Mouse (Mus musculus) intestine, embryonic 16.5 days (tissue): ENCODE results near the gene Rtbdn. TPM values are rescaled to one million over a fixed set of nuclear protein-coding genes. Genes with fewer than 3 reads are reported as not detected.
"Not testable (repeated sequence)": the region's sequence is repeated elsewhere in the genome, so short reads cannot be mapped to it uniquely, and the experiment has no call there.

Source experiments
- ATAC-seq: fragments of 200-750 bp; cut with Nextera tagmentation; 2 replicates; pipeline ENCODE4 v1.8.0; 2017; ENCODE audit warnings: moderate TSS enrichment, moderate library complexity
- H3K27ac ChIP-seq: fragments of 300-500 bp; sonication (generic); 2 replicates; pipeline ENCODE4 v1.5.1; 2014; ENCODE audit warnings: mild to moderate bottlenecking, low read length
- H3K27me3 ChIP-seq: fragments of 300-500 bp; sonication (generic); replicated peaks from 2 replicates; pipeline ENCODE4 v1.6.1; 2014; ENCODE audit warnings: low read length, control low read depth, mixed read lengths; ENCODE audit not compliant: control insufficient read depth, insufficient read depth
- H3K36me3 ChIP-seq: fragments of 300-500 bp; sonication (generic); 2 replicates; pipeline ENCODE4 v1.6.1; 2014; ENCODE audit warnings: low read length, control low read depth; ENCODE audit not compliant: control insufficient read depth, insufficient read depth
- H3K4me1 ChIP-seq: fragments of 300-500 bp; sonication (generic); 2 replicates; pipeline ENCODE4 v1.6.1; 2014; ENCODE audit warnings: low read length, control low read depth, mixed read lengths; ENCODE audit not compliant: control insufficient read depth, insufficient read depth
- H3K4me2 ChIP-seq: fragments of 300-500 bp; sonication (generic); 2 replicates; pipeline ENCODE4 v1.6.1; 2014; ENCODE audit warnings: low read depth, low read length, control low read depth
- H3K4me3 ChIP-seq: fragments of 300-500 bp; sonication (generic); 2 replicates; pipeline ENCODE4 v1.5.1; 2014; ENCODE audit warnings: mild to moderate bottlenecking, low read length
- H3K9ac ChIP-seq: fragments of 300-500 bp; sonication (generic); 2 replicates; pipeline ENCODE4 v1.6.1; 2014; ENCODE audit warnings: low read depth, low read length
- H3K9me3 ChIP-seq: fragments of 300-500 bp; sonication (generic); 2 replicates; pipeline ENCODE4 v1.6.1; 2016; ENCODE audit warnings: low read length, control low read depth; ENCODE audit not compliant: control insufficient read depth
- WGBS: fragments of 180-500 bp; shearing (Covaris S2); extraction: QIAGEN DNeasy Blood & Tissue Kit; methylation state at CpG from one replicate; pipeline ENCODE4 v1.1.7; 2014; 5-methylcytosine and 5-hydroxymethylcytosine counted together
- polyA plus RNA-seq: library from polyadenylated mRNA; unstranded; fragments of >200 nt; fragmentation: Nextera tagmentation; extraction: Ambion mirVana; gene quantifications from 2 replicates; pipeline ENCODE4 v1.2.1, GENCODE M21; 2015

The Rtbdn gene
- polyA plus RNA-seq: 0.18 and 0.24 TPM in 2 replicates

- Histone ChIP-seq H3K4me2 (peak within 1 kb of the TSS; percentile 73), H3K4me3 (peak within 1 kb of the TSS; percentile 43), H3K9ac (no peak within 1 kb of the TSS; the same call in 1 of the 2 replicates), H3K36me3 (no peaks in the 10 kb centered on the region), H3K4me1 (peaks cover 13% of the 10 kb centered on the region), H3K9me3 (no peaks in the 10 kb centered on the region), H3K27ac (no peak within 1 kb of the TSS), H3K27me3 (peaks cover 52% of the 10 kb centered on the region)
- 0 out of 2 replicates have a peak, but pooled peaks have one; percentile 13 for ATAC-seq
- whole genome bisulfite sequencing: 12% methylated on average over 17 of the region's 17 CpGs
These were observed at the start of gene Rtbdn for GRCm38 (mm10) chr8:84946528-84947240. Gene Rtbdn (plus strand): TSS chr8:84946991.

GRCm38 (mm10) chr8:84901071-84901470, 45.7 kb upstream of the Rtbdn start:
- Histone ChIP-seq H3K27ac (no peak overlapping the region), H3K4me1 (0 out of 2 replicates have a peak, but pooled peaks cover 3% of the 10 kb centered on the region), H3K9ac (no peak overlapping the region), H3K9me3 (no peaks in the 10 kb centered on the region), H3K36me3 (no peaks in the 10 kb centered on the region), H3K27me3 (no peaks in the 10 kb centered on the region), H3K4me2 (no peak overlapping the region), H3K4me3 (no peak overlapping the region)
- 68% methylated on average over 4 of the region's 4 CpGs for WGBS
- no peak for ATAC-seq

DNA sequence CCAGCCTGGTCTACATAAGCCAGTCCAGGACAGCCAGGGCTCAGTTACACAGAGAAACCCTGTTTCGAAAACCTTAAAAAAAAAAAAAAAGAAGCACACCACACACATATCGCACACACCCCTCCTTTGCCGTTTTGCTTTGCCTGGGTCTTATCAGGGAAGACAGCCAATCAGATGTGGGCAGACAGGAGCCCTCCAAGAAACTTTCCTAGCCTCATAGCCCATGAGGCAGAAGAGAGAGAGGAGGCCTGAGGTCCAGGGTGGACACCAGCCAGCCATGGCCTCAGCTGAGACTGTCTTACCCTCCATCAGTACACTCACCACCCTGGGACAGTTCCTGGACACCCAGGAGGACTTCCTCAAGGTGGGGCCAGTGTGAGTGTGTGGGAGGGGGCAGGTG, 45.0 kb upstream of the Rtbdn start, which contains the start of gene Klf1:
Gene Klf1, plus strand, starts transcription at position 177 of the 400 bp plus-strand sequence.
- no peak for ATAC-seq
- no peaks in the 10 kb centered on the region for H3K36me3 ChIP-seq
- peak within 1 kb of the TSS; percentile 78 for H3K4me3 ChIP-seq
- WGBS: 65% methylated on average over 3 of the region's 3 CpGs
- H3K9me3 ChIP-seq: no peaks in the 10 kb centered on the region
- 0 out of 2 replicates have a peak, but pooled peaks cover 3% of the 10 kb centered on the region for H3K4me1 ChIP-seq
- peak within 1 kb of the TSS; percentile 86 for H3K27ac ChIP-seq
- no peaks in the 10 kb centered on the region for H3K27me3 ChIP-seq
- H3K4me2 ChIP-seq: peak within 1 kb of the TSS; percentile 98
- H3K9ac ChIP-seq: peak within 1 kb of the TSS; percentile 93

- Histone ChIP-seq H3K4me2 (peak overlapping the region; percentile 98), H3K9me3 (no peaks in the 10 kb centered on the region), H3K36me3 (no peaks in the 10 kb centered on the region), H3K27me3 (no peaks in the 10 kb centered on the region), H3K9ac (peak overlapping the region; percentile 93), H3K27ac (peak overlapping the region; percentile 86), H3K4me3 (peak overlapping the region; percentile 78), H3K4me1 (0 out of 2 replicates have a peak, but pooled peaks cover 3% of the 10 kb centered on the region)
- 3% methylated on average over 24 of the region's 24 CpGs for WGBS
- peak; percentile 8 for ATAC-seq
These were observed 44.3 kb upstream of the Rtbdn start for GRCm38 (mm10) chr8:84902367-84902919.

DNA sequence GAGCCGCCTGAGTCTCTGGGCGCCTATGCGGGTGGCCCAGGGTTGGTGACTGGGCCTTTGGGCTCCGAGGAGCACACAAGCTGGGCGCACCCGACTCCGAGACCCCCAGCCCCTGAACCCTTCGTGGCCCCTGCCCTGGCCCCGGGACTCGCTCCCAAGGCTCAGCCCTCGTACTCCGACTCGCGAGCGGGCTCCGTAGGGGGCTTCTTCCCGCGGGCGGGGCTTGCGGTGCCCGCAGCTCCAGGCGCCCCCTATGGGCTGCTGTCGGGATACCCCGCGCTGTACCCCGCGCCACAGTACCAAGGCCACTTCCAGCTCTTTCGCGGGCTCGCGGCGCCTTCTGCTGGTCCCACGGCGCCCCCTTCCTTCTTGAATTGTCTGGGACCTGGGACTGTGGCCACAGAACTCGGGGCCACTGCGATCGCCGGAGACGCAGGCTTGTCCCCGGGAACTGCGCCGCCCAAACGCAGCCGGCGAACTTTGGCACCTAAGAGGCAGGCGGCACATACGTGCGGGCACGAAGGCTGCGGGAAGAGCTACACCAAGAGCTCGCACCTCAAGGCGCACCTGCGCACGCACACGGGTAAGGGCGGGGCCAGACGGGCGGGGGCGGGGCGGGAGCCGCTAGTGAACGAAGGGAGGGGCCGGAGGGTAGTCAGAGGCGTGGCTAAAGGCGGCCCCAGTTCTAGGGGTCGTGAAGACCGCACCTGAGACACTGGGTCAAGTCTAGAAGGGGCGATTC, 43.7 kb upstream of the Rtbdn start:
- peak overlapping the region; percentile 98 for H3K4me2 ChIP-seq
- under 1% methylated on average over 67 of the region's 68 CpGs for WGBS
- peak overlapping the region; percentile 93 for H3K9ac ChIP-seq
- no peaks in the 10 kb centered on the region for H3K27me3 ChIP-seq
- H3K36me3 ChIP-seq: no peaks in the 10 kb centered on the region
- peak overlapping the region; percentile 78 for H3K4me3 ChIP-seq
- 0 out of 2 replicates have a peak, but pooled peaks cover 3% of the 10 kb centered on the region for H3K4me1 ChIP-seq
- no peaks in the 10 kb centered on the region for H3K9me3 ChIP-seq
- H3K27ac ChIP-seq: peak overlapping the region; percentile 86
- ATAC-seq: peak; percentile 94

DNA sequence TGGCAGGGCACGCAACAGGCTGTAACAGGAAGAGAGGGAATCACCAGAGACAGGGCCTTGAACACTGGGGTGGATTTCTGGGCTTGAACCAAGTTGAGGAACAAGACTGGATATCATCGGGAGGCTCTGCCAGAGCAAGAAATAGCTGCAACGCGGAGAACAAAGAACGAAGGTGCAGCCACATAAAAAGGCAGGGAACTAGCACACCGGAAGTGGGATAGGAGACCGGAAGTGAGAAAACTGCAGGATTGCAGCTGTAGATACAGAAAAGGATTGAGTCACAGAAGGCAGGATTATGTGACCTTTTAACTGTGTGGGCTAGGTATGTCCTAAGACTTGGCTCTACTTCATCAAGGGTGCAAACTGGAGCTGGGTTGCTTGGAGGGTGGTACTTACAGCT, 42.4 kb upstream of the Rtbdn start:
- Histone ChIP-seq H3K4me2 (no peak overlapping the region), H3K4me3 (no peak overlapping the region), H3K27me3 (peaks cover 2% of the 10 kb centered on the region; the same call in 1 of the 2 replicates), H3K36me3 (no peaks in the 10 kb centered on the region), H3K9me3 (no peaks in the 10 kb centered on the region), H3K4me1 (peaks cover 7% of the 10 kb centered on the region; the same call in 1 of the 2 replicates), H3K27ac (no peak overlapping the region), H3K9ac (no peak overlapping the region)
- no peak for ATAC-seq
- 91% methylated on average over 7 of the region's 7 CpGs for WGBS

- no peaks in the 10 kb centered on the region for H3K36me3 ChIP-seq
- 91% methylated on average over 9 of the region's 9 CpGs for WGBS
- H3K27me3 ChIP-seq: peaks cover 11% of the 10 kb centered on the region
- H3K27ac ChIP-seq: no peak overlapping the region
- ATAC-seq: no peak
- no peaks in the 10 kb centered on the region for H3K9me3 ChIP-seq
- peaks cover 5% of the 10 kb centered on the region; the same call in 1 of the 2 replicates for H3K4me1 ChIP-seq
- no peak overlapping the region for H3K9ac ChIP-seq
- H3K4me3 ChIP-seq: no peak overlapping the region
- H3K4me2 ChIP-seq: no peak overlapping the region
These were observed 39.8 kb upstream of the Rtbdn start for GRCm38 (mm10) chr8:84907037-84907436.

DNA sequence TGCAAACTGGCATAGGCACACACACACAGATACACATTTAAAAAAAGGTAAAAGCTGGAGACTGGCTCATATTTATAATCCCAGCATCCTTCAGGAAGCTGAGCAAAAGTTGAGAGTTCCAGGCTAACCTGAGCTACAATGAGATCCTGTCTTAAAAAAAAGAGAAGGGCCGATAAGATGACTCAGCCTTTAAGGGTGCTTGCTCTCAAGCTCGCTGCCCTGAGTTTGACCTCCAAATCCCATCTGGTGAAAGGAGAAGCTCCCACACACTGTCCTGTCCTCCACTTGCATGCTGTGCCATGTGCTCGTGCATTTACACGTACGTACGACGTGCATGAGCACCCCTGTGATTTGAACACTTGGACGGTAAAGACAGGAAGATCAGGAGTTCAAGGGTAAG, 39.3 kb upstream of the Rtbdn start:
- Histone ChIP-seq H3K27me3 (peaks cover 15% of the 10 kb centered on the region), H3K4me1 (peaks cover 5% of the 10 kb centered on the region; the same call in 1 of the 2 replicates), H3K4me2 (no peak overlapping the region), H3K4me3 (no peak overlapping the region), H3K9me3 (no peaks in the 10 kb centered on the region), H3K27ac (no peak overlapping the region), H3K36me3 (no peaks in the 10 kb centered on the region), H3K9ac (no peak overlapping the region)
- ATAC-seq: no peak
- WGBS: 78% methylated on average over 8 of the region's 8 CpGs

DNA sequence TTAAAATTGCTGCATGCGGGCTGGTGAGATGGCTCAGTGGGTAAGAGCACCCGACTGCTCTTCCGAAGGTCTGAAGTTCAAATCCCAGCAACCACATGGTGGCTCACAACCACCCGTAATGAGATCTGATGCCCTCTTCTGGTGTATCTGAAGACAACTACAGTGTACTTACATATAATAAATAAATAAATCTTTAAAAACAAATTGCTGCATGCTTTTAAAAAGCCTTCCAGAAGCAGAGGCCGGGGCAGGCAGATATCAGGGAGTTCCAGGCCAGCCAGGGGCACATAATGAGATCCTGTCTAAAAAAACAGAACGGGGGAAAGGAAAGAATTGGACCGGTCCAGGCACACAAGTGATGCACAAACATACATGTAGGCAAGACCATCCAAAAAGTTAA, 38.8 kb upstream of the Rtbdn start:
- H3K4me1 ChIP-seq, H3K27ac ChIP-seq, ATAC-seq, H3K9me3 ChIP-seq, H3K36me3 ChIP-seq: not testable (repeated sequence)
- 22% methylated on average over 7 of the region's 7 CpGs for WGBS
- 0 out of 2 replicates have a peak overlapping the region, but pooled peaks have one; percentile 40 for H3K9ac ChIP-seq
- peak overlapping the region; percentile 93 for H3K4me2 ChIP-seq
- H3K4me3 ChIP-seq: peak overlapping the region; percentile 66
- H3K27me3 ChIP-seq: peaks cover 20% of the 10 kb centered on the region
